ENCODE assay signal across 15 mouse cellular contexts in the genomic region with DNA sequence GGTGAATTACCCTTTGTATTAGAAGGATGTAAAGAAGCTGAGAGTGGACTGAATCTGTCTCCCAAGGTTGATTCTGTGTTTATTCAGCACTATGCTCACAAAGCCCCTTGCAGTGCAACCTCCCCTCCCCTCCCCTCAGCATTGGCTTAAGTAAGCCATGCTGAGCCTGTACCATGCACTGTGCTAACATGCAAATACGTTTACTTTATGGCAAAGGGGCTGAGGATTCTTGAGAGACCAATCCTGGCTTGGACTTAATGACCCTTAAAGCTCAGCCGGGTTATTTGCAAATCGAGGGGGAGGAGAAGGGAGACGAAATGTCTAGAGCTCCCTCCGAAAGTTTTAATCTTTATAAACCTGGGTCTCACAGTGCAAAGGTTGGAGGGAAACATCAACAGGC. TPM values are rescaled to one million over a fixed set of nuclear protein-coding genes. Genes with fewer than 3 reads are reported as not detected.
DNase-seq lines count a peak whose midpoint lies in the region; ATAC-seq lines count a peak whose summit lies in the region.
"Had no signal": no experiment of that assay in that cellular context is flagged by ENCODE, and none has a peak within 500 bp of the region (broad histone marks: within the 10 kb centered on the region; RNA-seq: fewer than 3 reads in every experiment).

No protein-coding gene starts in this region.

- peaks cover 20% of the 10 kb centered on the region for H3K36me3 ChIP-seq in heart, embryonic 13.5 days
- H3K36me3 ChIP-seq in lung, embryonic 16.5 days (ENCODE audit: control insufficient read depth, insufficient read depth, low read length), result 0 out of 2 replicates have a peak, but pooled peaks cover 2% of the 10 kb centered on the region
- peaks cover 8% of the 10 kb centered on the region; the same call in 1 of the 2 replicates for H3K36me3 ChIP-seq in intestine, embryonic 14.5 days (ENCODE audit: control insufficient read depth, insufficient read depth, low read length)
- H3K36me3 ChIP-seq in stomach, embryonic 14.5 days (ENCODE audit: control insufficient read depth, insufficient read depth, low read length), result no peaks in the 10 kb centered on the region
- H3K36me3 ChIP-seq: embryonic facial prominence, embryonic 15.5 days had no signal

- H3K27ac ChIP-seq in heart, embryonic 13.5 days (replicated peaks), result peak overlapping the region; percentile 15; the same call in 1 of the 2 replicates
- peak overlapping the region; percentile 87 for H3K27ac ChIP-seq in lung, embryonic 16.5 days (ENCODE audit: low read length)
- H3K27ac ChIP-seq in intestine, embryonic 14.5 days (ENCODE audit: low read depth), result peak overlapping the region; percentile 64
- peak overlapping the region; percentile 61; the same call in 1 of the 2 replicates for H3K27ac ChIP-seq in stomach, embryonic 14.5 days (ENCODE audit: low read length)
- H3K27ac ChIP-seq: embryonic facial prominence, embryonic 15.5 days had no signal

- peaks cover 54% of the 10 kb centered on the region for H3K4me1 ChIP-seq in heart, embryonic 13.5 days
- peaks cover 23% of the 10 kb centered on the region for H3K4me1 ChIP-seq in lung, embryonic 16.5 days (replicated peaks; ENCODE audit: control insufficient read depth, insufficient read depth, low read length)
- peaks cover 23% of the 10 kb centered on the region for H3K4me1 ChIP-seq in intestine, embryonic 14.5 days (replicated peaks; ENCODE audit: control insufficient read depth, insufficient read depth, low read length)
- peaks cover 12% of the 10 kb centered on the region for H3K4me1 ChIP-seq in stomach, embryonic 14.5 days (ENCODE audit: control insufficient read depth, insufficient read depth, low read length)

- no peak overlapping the region for H3K9ac ChIP-seq in heart, embryonic 13.5 days
- no peak overlapping the region for H3K9ac ChIP-seq in lung, embryonic 16.5 days (ENCODE audit: low read length)
- no peak overlapping the region for H3K9ac ChIP-seq in intestine, embryonic 14.5 days (ENCODE audit: low read length)
- H3K9ac ChIP-seq in stomach, embryonic 14.5 days (replicated peaks; ENCODE audit: low read depth, low read length), result no peak overlapping the region
- H3K9ac ChIP-seq: embryonic facial prominence, embryonic 15.5 days had no signal

- no peaks in the 10 kb centered on the region for H3K9me3 ChIP-seq in heart, embryonic 13.5 days
- no peaks in the 10 kb centered on the region for H3K9me3 ChIP-seq in lung, embryonic 16.5 days (ENCODE audit: control insufficient read depth, low read length)
- H3K9me3 ChIP-seq in intestine, embryonic 14.5 days (ENCODE audit: control insufficient read depth, low read length), result no peaks in the 10 kb centered on the region
- H3K9me3 ChIP-seq in stomach, embryonic 14.5 days (ENCODE audit: control insufficient read depth, low read depth, low read length), result no peaks in the 10 kb centered on the region
- H3K9me3 ChIP-seq: embryonic facial prominence, embryonic 15.5 days had no signal

- no peak for DNase-seq in heart, postnatal 36 days
- no peak for DNase-seq in lung, postnatal 4 days
- DNase-seq in intestine, embryonic 14.5 days (ENCODE audit: low spot score), result no peak
- no peak for DNase-seq in layer of hippocampus, adult 9-11 months
- DNase-seq in ovary, postnatal 14 days (ENCODE audit: low spot score), result no peak
- DNase-seq: adrenal gland, postnatal 10 days; cerebellum, adult 11 months; gastrocnemius, postnatal 14 days; kidney, adult 11 months; right cerebral cortex, postnatal 25 days had no signal

- intact Hi-C loops in heart, postnatal 36 days (cut with DNase I), result no loop called here

- WGBS in heart, embryonic 13.5 days, result 60% methylated on average over 5 of the region's 5 CpGs
- WGBS in lung, embryonic 16.5 days, result 22% methylated on average over 5 of the region's 5 CpGs
- 8% methylated on average over 5 of the region's 5 CpGs for WGBS in intestine, embryonic 14.5 days
- WGBS in stomach, embryonic 14.5 days, result 22% methylated on average over 5 of the region's 5 CpGs

- H3K27me3 ChIP-seq in heart, embryonic 13.5 days (replicated peaks), result no peaks in the 10 kb centered on the region
- no peaks in the 10 kb centered on the region for H3K27me3 ChIP-seq in lung, embryonic 16.5 days (ENCODE audit: control insufficient read depth, insufficient read depth, low read depth, low read length)
- H3K27me3 ChIP-seq in intestine, embryonic 14.5 days (replicated peaks; ENCODE audit: control insufficient read depth, insufficient read depth, low read length), result no peaks in the 10 kb centered on the region
- H3K27me3 ChIP-seq in stomach, embryonic 14.5 days (ENCODE audit: control insufficient read depth, insufficient read depth, low read length), result no peaks in the 10 kb centered on the region
- H3K27me3 ChIP-seq: embryonic facial prominence, embryonic 15.5 days; Patski had no signal

- no peak overlapping the region for H3K4me2 ChIP-seq in heart, embryonic 13.5 days
- H3K4me2 ChIP-seq in lung, embryonic 16.5 days (ENCODE audit: low read depth, low read length), result peak overlapping the region; percentile 50
- H3K4me2 ChIP-seq in intestine, embryonic 14.5 days (ENCODE audit: low read length), result peak overlapping the region; percentile 20; the same call in 1 of the 2 replicates
- peak overlapping the region; percentile 18; the same call in 1 of the 2 replicates for H3K4me2 ChIP-seq in stomach, embryonic 14.5 days (replicated peaks; ENCODE audit: low read depth, low read length)
- H3K4me2 ChIP-seq: embryonic facial prominence, embryonic 15.5 days had no signal

- H3K4me3 ChIP-seq in heart, embryonic 13.5 days, result no peak overlapping the region
- 0 out of 2 replicates have a peak overlapping the region, but pooled peaks have one; percentile 23 for H3K4me3 ChIP-seq in lung, embryonic 16.5 days (ENCODE audit: low read length)
- H3K4me3 ChIP-seq in intestine, embryonic 14.5 days (ENCODE audit: low read depth, low read length), result no peak overlapping the region
- H3K4me3 ChIP-seq in stomach, embryonic 14.5 days (ENCODE audit: low read depth, low read length), result no peak overlapping the region
- H3K4me3 ChIP-seq: embryonic facial prominence, embryonic 15.5 days had no signal

- no peak for ATAC-seq in heart, embryonic 13.5 days (ENCODE audit: extremely low read depth, insufficient number of reproducible peaks, low FRiP score, low TSS enrichment)
- ATAC-seq in lung, embryonic 16.5 days (ENCODE audit: low read depth), result peak; percentile 89
- ATAC-seq in intestine, embryonic 14.5 days (replicated peaks; ENCODE audit: low FRiP score, low TSS enrichment, low read depth), result peak; percentile 61; the same call in 1 of the 2 replicates
- ATAC-seq in stomach, embryonic 14.5 days (ENCODE audit: insufficient number of reproducible peaks, insufficient read depth, low FRiP score, low read depth), result no peak
- ATAC-seq: Patski had no signal

RNA-seq across cellular contexts. Expression of gene Klf7, which starts 16.0 kb away (rescaled TPM):
- 17.8 and 17.9 TPM in 2 replicates for polyA plus RNA-seq in heart, embryonic 13.5 days (2015; fragmentation: Nextera tagmentation; extraction: Ambion mirVana)
- 10 to 100 TPM; 16.3 to 17.0 TPM for total RNA-seq in heart, postnatal 36 days (2021)
- polyA plus RNA-seq in lung, embryonic 16.5 days (2015; fragmentation: Nextera tagmentation; extraction: Ambion mirVana), result 25.6 and 25.8 TPM in 2 replicates
- 30.5 and 33.1 TPM in 2 replicates for polyA plus RNA-seq in intestine, embryonic 14.5 days (2014; fragmentation: Nextera tagmentation; extraction: Ambion mirVana)
- polyA plus RNA-seq in stomach, embryonic 14.5 days (2014; fragmentation: Nextera tagmentation; extraction: Ambion mirVana), result 24.6 and 31.2 TPM in 2 replicates

Comparison
In these comparisons a context has a peak if more than half of its experiments do, and no peak if none do; other contexts are left out.
1. ATAC-seq: peak in lung, embryonic 16.5 days (single experiment) and intestine, embryonic 14.5 days (single experiment); none in heart, embryonic 13.5 days (single experiment) and stomach, embryonic 14.5 days (single experiment).
2. H3K27ac ChIP-seq: peak in every context shown above with its lines; median percentile 87 in lung, embryonic 16.5 days; 64 in intestine, embryonic 14.5 days; 61 in stomach, embryonic 14.5 days; 15 in heart, embryonic 13.5 days.